Mouse (Mus musculus): ENCODE measurements around the gene Nfya.

DNA sequence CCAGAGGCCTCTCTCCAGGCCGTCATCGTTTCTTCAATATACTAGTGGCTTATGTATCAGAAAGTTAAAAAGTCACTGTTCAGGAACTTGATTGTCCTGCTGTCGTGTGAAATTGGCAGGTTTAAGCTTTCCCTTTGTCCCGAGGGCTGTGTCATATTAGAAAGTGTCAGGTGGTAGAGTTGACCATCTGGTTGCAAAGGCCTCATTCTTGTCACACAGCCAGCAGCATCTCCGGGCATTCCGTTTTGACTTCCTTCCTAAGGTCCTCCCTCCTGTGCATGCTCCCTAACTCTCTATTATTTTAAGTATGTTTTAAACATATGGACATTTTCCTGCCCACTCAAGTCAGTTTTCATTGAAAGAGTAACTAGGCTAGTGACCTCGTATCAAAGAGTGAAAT, 6.3 kb upstream of the Nfya start:
- no peak for TF ChIP-seq POLR2A (IDR thresholded peaks at IDR 0.05; ENCODE audit: control insufficient read depth, low read depth, low read length)
- no peak for TF ChIP-seq CTCF (IDR thresholded peaks at IDR 0.05; ENCODE audit: control insufficient read depth, insufficient read depth, insufficient replicate concordance, low read depth, low read length)

All from testis, adult 2 months (tissue).